Mouse (Mus musculus) olfactory bulb, adult 2 months (tissue): ENCODE data around the gene Slc35f6. TPM values are rescaled to one million over a fixed set of nuclear protein-coding genes. Genes with fewer than 3 reads are reported as not detected.

ENCODE experiments used
- H3K27ac ChIP-seq: fragments of 200-500 bp; 2 replicates; pipeline ENCODE4 v1.5.1; 2012; ENCODE audit warnings: low read depth, low read length; ENCODE audit not compliant: insufficient read depth
- H3K4me1 ChIP-seq: fragments of 200-500 bp; 2 replicates; pipeline ENCODE4 v1.6.1; 2012; ENCODE audit warnings: low read length; ENCODE audit not compliant: control insufficient read depth, insufficient read depth
- H3K4me3 ChIP-seq: fragments of 200-500 bp; 2 replicates; pipeline ENCODE4 v1.5.1; 2012; ENCODE audit warnings: mild to moderate bottlenecking, low read depth, low read length, moderate library complexity; ENCODE audit not compliant: insufficient read depth
- CTCF ChIP-seq: fragments of 200-500 bp; IDR thresholded peaks from 2 replicates; pipeline ENCODE4 v1.5.1; 2012; ENCODE audit warnings: low read depth, mild to moderate bottlenecking, low read length, moderate library complexity; ENCODE audit not compliant: insufficient read depth
- POLR2A ChIP-seq: fragments of 200-500 bp; IDR thresholded peaks from 2 replicates; pipeline ENCODE4 v1.6.1; 2012; ENCODE audit warnings: mild to moderate bottlenecking, low read depth, low read length, moderate library complexity; ENCODE audit not compliant: insufficient read depth
- WGBS: fragments of 180-500 bp; shearing (Covaris S2); methylation state at CpG from one replicate; pipeline ENCODE4 v1.1.7; 2018; 5-methylcytosine and 5-hydroxymethylcytosine counted together
- polyA plus RNA-seq: library from polyadenylated mRNA; stranded (reverse); fragments of >200 nt; gene quantifications from 2 replicates; pipeline ENCODE4 v1.2.4, GENCODE M21; 2012; ENCODE audit warnings: low replicate concordance; ENCODE audit not compliant: missing spikeins, insufficient read depth, insufficient read length

Gene Slc35f6
- polyA plus RNA-seq, 1 experiment = not detected

GRCm38 (mm10) chr5:30660813-30661212 lies 13.1 kb downstream of the Slc35f6 start:
- H3K27ac ChIP-seq = no peak overlapping the region
- WGBS = 97% methylated on average over 5 of the region's 5 CpGs
- TF ChIP-seq POLR2A (no peak), CTCF (no peak)

GRCm38 (mm10) chr5:30665360-30665759 lies 17.6 kb downstream of the Slc35f6 start:
- TF ChIP-seq POLR2A (no peak), CTCF (no peak)
- Histone ChIP-seq H3K27ac (no peak overlapping the region), H3K4me1 (no peaks in the 10 kb centered on the region), H3K4me3 (no peak overlapping the region)
- 92% methylated on average over 9 of the region's 9 CpGs for WGBS

More at GRCm38 (mm10) chr5:30660813-30661212, 13.1 kb downstream of the Slc35f6 start:
- H3K4me1 ChIP-seq = peaks cover 9% of the 10 kb centered on the region
- H3K4me3 ChIP-seq = no peak overlapping the region

GRCm38 (mm10) chr5:30665968-30666367 lies 18.2 kb downstream of the Slc35f6 start:
- TF ChIP-seq POLR2A (no peak), CTCF (no peak)
- 16% methylated on average over 6 of the region's 6 CpGs for WGBS
- Histone ChIP-seq H3K4me3 (peak overlapping the region; percentile 70), H3K4me1 (no peaks in the 10 kb centered on the region), H3K27ac (peak overlapping the region; percentile 70)

- Histone ChIP-seq H3K27ac (peak within 1 kb of the TSS; percentile 70), H3K4me1 (no peaks in the 10 kb centered on the region), H3K4me3 (peak within 1 kb of the TSS; percentile 70)
- no peak for TF ChIP-seq CTCF
- TF ChIP-seq POLR2A = no peak
- WGBS = under 1% methylated on average over 40 of the region's 40 CpGs
Observed at GRCm38 (mm10) chr5:30666391-30667195, 18.9 kb downstream of the Slc35f6 start, which contains the start of gene Cenpa. Cenpa (plus strand) TSS chr5:30666777.

- Histone ChIP-seq H3K4me3 (peak overlapping the region; percentile 70), H3K4me1 (no peaks in the 10 kb centered on the region), H3K27ac (no peak overlapping the region)
- no peak for TF ChIP-seq POLR2A
- WGBS = under 1% methylated on average over 13 of the region's 13 CpGs
Observed at GRCm38 (mm10) chr5:30667215-30667614, 19.5 kb downstream of the Slc35f6 start.

- 4% methylated on average over 3 of the region's 3 CpGs for WGBS
- H3K4me1 ChIP-seq = no peaks in the 10 kb centered on the region
- TF ChIP-seq CTCF (no peak), POLR2A (no peak)
- no peak overlapping the region for H3K4me3 ChIP-seq
- no peak overlapping the region for H3K27ac ChIP-seq
Observed at GRCm38 (mm10) chr5:30667686-30668085, 20.0 kb downstream of the Slc35f6 start.

- Histone ChIP-seq H3K4me1 (no peaks in the 10 kb centered on the region), H3K4me3 (no peak overlapping the region), H3K27ac (no peak overlapping the region)
- WGBS = 94% methylated on average over 9 of the region's 9 CpGs
- TF ChIP-seq POLR2A (no peak), CTCF (no peak)
Observed at GRCm38 (mm10) chr5:30668637-30669495, 21.1 kb downstream of the Slc35f6 start.

GRCm38 (mm10) chr5:30669496-30669830 lies 21.7 kb downstream of the Slc35f6 start:
- Histone ChIP-seq H3K4me1 (no peaks in the 10 kb centered on the region), H3K4me3 (no peak overlapping the region), H3K27ac (no peak overlapping the region)
- WGBS = 89% methylated on average over 3 of the region's 3 CpGs
- TF ChIP-seq POLR2A (no peak), CTCF (no peak)

GRCm38 (mm10) chr5:30670091-30670490 lies 22.4 kb downstream of the Slc35f6 start:
- TF ChIP-seq POLR2A (no peak), CTCF (no peak)
- 73% methylated on average over 7 of the region's 7 CpGs for WGBS
- no peak overlapping the region for H3K27ac ChIP-seq
- H3K4me1 ChIP-seq = no peaks in the 10 kb centered on the region
- no peak overlapping the region for H3K4me3 ChIP-seq
